Mouse (Mus musculus): ENCODE measurements around the gene Ndufab1. TPM values are rescaled to one million over a fixed set of nuclear protein-coding genes. Genes with fewer than 3 reads are reported as not detected.

Ndufab1 gene
- polyA plus RNA-seq (2015; fragmentation: Nextera tagmentation; extraction: Ambion mirVana), result 1,647 and 1,675 TPM in 2 replicates

DNA sequence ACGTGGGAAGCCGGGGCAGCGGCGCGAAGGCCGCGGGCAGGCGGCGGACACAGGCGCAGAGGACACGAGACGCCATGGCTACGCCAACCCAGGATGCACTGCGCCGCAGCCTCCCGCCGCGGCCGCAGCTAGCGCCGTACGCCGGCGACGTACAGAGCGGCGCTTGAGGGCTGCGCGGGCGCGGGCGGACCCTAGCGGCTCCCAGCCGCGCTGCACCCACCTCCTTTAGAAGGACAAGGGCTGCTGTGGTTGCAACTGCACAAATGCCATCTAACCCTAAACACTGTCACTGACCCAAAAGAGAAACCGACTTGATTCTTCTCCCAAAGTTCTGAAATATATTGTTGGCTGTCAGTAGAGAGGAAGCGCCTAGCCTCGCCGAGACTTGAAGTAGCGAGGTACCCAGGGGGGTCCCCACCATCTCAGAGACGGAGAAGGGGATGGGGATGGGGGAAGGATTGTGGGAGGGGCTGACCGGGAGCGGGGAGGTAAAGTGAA is at the start of gene Ndufab1:
Ndufab1 (minus strand) TSS at position 140 of the 498 bp plus-strand sequence.
- Histone ChIP-seq H3K4me2 (ENCODE audit: low read depth, low read length) (peak within 1 kb of the TSS; percentile 84), H3K27ac (ENCODE audit: low read length) (peak within 1 kb of the TSS; percentile 62), H3K36me3 (ENCODE audit: control insufficient read depth, insufficient read depth) (peaks cover 13% of the 10 kb centered on the region), H3K4me3 (ENCODE audit: low read length) (peak within 1 kb of the TSS; percentile 69), H3K27me3 (ENCODE audit: control insufficient read depth, insufficient read depth, low read length) (no peaks in the 10 kb centered on the region), H3K9me3 (replicated peaks; ENCODE audit: control insufficient read depth, low read length) (no peaks in the 10 kb centered on the region), H3K4me1 (ENCODE audit: control insufficient read depth, insufficient read depth, low read length) (peaks cover 11% of the 10 kb centered on the region), H3K9ac (ENCODE audit: low read length) (peak within 1 kb of the TSS; percentile 84)
- WGBS, result under 1% methylated on average over 32 of the region's 43 CpGs
- peak; percentile 99 for ATAC-seq (replicated peaks; ENCODE audit: extremely low read depth, insufficient read depth, low FRiP score)

DNA sequence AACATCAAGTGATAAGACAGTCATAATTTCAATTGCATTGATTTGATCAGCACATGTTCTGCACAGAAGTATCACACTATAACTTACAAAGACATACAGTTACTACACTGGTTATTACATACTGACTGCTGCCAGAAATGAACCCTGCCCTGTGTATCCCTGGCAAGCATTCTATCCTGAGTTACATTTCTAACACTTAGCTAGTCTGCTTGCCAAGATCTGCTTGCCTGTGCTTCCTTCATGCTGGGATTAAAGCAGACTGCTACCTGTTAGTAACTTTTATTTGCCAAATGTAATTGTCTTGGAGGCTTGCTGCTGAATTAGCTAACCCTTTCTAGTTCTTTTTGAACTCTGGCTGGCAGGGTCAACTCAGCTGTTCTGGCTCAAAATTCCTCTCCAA is 39.3 kb upstream of the Ndufab1 start:
- no peak overlapping the region for H3K4me3 ChIP-seq (ENCODE audit: low read length)
- H3K27ac ChIP-seq (ENCODE audit: low read length), result no peak overlapping the region
- H3K27me3 ChIP-seq (ENCODE audit: control insufficient read depth, insufficient read depth, low read length), result no peaks in the 10 kb centered on the region
- no peak overlapping the region for H3K9ac ChIP-seq (ENCODE audit: low read length)
- no peaks in the 10 kb centered on the region for H3K4me1 ChIP-seq (ENCODE audit: control insufficient read depth, insufficient read depth, low read length)
- no peak for ATAC-seq (replicated peaks; ENCODE audit: extremely low read depth, insufficient read depth, low FRiP score)
- no peaks in the 10 kb centered on the region for H3K9me3 ChIP-seq (replicated peaks; ENCODE audit: control insufficient read depth, low read length)
- H3K36me3 ChIP-seq (ENCODE audit: control insufficient read depth, insufficient read depth), result peaks cover 70% of the 10 kb centered on the region
- no peak overlapping the region for H3K4me2 ChIP-seq (ENCODE audit: low read depth, low read length)

DNA sequence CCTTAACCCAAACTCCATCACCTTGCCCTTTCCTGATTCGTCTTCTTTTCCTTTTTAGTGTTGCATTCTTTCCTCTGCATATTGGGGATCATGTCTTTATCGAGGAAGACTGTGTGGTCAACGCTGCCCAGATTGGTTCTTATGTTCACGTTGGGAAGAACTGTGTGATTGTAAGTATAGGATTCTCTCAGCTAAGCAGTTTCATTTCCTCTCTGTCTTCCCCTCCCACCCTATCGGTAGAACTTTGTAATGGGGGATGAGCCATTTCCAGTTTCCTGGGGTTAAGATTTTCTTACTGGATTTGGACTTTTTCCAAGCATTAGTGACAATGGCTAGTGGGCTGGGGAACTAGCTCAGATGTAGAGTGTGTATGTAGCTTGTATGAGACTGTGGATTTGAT is 36.5 kb upstream of the Ndufab1 start:
- ATAC-seq (replicated peaks; ENCODE audit: extremely low read depth, insufficient read depth, low FRiP score), result no peak

DNA sequence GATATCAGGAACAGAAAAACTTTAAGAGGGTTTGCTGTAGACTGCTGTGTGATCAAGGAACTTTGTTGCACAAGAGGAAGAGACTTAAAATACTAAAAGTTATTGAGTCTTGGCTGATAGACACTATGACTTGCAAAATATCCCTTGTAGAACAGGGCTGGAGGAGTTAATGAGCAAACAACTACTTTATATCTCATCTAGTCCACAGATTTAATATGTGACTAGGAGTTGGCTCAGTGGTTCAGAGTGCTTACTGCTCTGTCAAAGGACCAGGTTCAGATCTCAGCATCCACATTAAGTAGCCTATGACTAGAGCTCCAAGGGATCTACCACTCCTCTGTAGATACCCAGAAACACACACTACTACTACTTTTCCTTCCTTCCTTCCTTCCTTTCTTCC is 35.4 kb upstream of the Ndufab1 start:
- Histone ChIP-seq H3K9me3 (replicated peaks; ENCODE audit: control insufficient read depth, low read length) (no peaks in the 10 kb centered on the region), H3K4me3 (ENCODE audit: low read length) (no peak overlapping the region), H3K4me1 (ENCODE audit: control insufficient read depth, insufficient read depth, low read length) (peaks cover 8% of the 10 kb centered on the region), H3K27ac (ENCODE audit: low read length) (no peak overlapping the region), H3K27me3 (ENCODE audit: control insufficient read depth, insufficient read depth, low read length) (no peaks in the 10 kb centered on the region), H3K36me3 (ENCODE audit: control insufficient read depth, insufficient read depth) (peaks cover 50% of the 10 kb centered on the region), H3K9ac (ENCODE audit: low read length) (no peak overlapping the region), H3K4me2 (ENCODE audit: low read depth, low read length) (no peak overlapping the region)
- no peak for ATAC-seq (replicated peaks; ENCODE audit: extremely low read depth, insufficient read depth, low FRiP score)

More for the DNA sequence above, 36.5 kb upstream of the Ndufab1 start:
- 88% methylated on average over 5 of the region's 5 CpGs for WGBS
- H3K4me2 ChIP-seq (ENCODE audit: low read depth, low read length), result no peak overlapping the region
- no peak overlapping the region for H3K27ac ChIP-seq (ENCODE audit: low read length)
- H3K36me3 ChIP-seq (ENCODE audit: control insufficient read depth, insufficient read depth), result peaks cover 57% of the 10 kb centered on the region
- H3K4me1 ChIP-seq (ENCODE audit: control insufficient read depth, insufficient read depth, low read length), result peaks cover 6% of the 10 kb centered on the region
- H3K9ac ChIP-seq (ENCODE audit: low read length), result no peak overlapping the region
- no peak overlapping the region for H3K4me3 ChIP-seq (ENCODE audit: low read length)
- H3K9me3 ChIP-seq (replicated peaks; ENCODE audit: control insufficient read depth, low read length), result no peaks in the 10 kb centered on the region
- no peaks in the 10 kb centered on the region for H3K27me3 ChIP-seq (ENCODE audit: control insufficient read depth, insufficient read depth, low read length)

DNA sequence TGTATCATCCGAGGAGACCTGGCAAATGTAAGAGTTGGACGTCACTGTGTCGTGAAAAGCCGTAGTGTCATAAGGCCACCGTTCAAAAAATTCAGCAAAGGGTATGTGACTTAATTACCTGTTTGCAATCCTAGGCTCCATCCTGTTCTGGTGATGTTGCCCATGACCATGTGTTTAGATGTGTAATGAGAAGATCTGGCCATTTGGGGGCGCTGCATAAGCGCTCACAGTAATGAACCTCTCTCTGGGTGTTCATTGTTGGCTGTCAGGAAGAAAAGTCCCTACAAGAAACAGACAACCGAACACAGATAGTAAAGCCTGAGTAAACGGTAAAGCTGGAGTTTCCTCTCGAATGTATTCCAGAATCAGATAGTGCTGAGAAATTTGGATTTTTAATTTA is 33.4 kb upstream of the Ndufab1 start:
- Histone ChIP-seq H3K9ac (ENCODE audit: low read length) (no peak overlapping the region), H3K4me3 (ENCODE audit: low read length) (no peak overlapping the region), H3K36me3 (ENCODE audit: control insufficient read depth, insufficient read depth) (peaks cover 39% of the 10 kb centered on the region), H3K27ac (ENCODE audit: low read length) (no peak overlapping the region), H3K27me3 (ENCODE audit: control insufficient read depth, insufficient read depth, low read length) (no peaks in the 10 kb centered on the region), H3K4me1 (ENCODE audit: control insufficient read depth, insufficient read depth, low read length) (peaks cover 9% of the 10 kb centered on the region), H3K4me2 (ENCODE audit: low read depth, low read length) (no peak overlapping the region), H3K9me3 (replicated peaks; ENCODE audit: control insufficient read depth, low read length) (no peaks in the 10 kb centered on the region)
- no peak for ATAC-seq (replicated peaks; ENCODE audit: extremely low read depth, insufficient read depth, low FRiP score)
- 67% methylated on average over 10 of the region's 10 CpGs for WGBS

DNA sequence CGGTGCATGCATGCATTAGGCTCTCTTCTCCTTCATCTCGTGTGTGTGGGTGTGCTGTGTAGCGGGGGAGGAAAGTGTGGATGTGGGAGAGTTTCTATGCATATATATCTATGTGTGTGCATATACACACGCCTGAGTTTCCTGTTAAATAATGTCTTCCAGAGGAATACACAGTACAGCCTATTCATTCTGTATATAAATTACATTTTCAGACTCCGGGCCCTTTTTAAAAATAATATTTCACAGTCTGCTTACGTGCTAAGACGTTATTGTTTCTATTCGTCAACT is 31.6 kb upstream of the Ndufab1 start:
- Histone ChIP-seq H3K36me3 (ENCODE audit: control insufficient read depth, insufficient read depth) (peaks cover 23% of the 10 kb centered on the region), H3K4me3 (ENCODE audit: low read length) (peak overlapping the region; percentile 98), H3K9ac (ENCODE audit: low read length) (peak overlapping the region; percentile 92), H3K4me2 (ENCODE audit: low read depth, low read length) (peak overlapping the region; percentile 66), H3K4me1 (ENCODE audit: control insufficient read depth, insufficient read depth, low read length) (peaks cover 9% of the 10 kb centered on the region), H3K27me3 (ENCODE audit: control insufficient read depth, insufficient read depth, low read length) (no peaks in the 10 kb centered on the region), H3K27ac (ENCODE audit: low read length) (peak overlapping the region; percentile 81), H3K9me3 (replicated peaks; ENCODE audit: control insufficient read depth, low read length) (no peaks in the 10 kb centered on the region)
- ATAC-seq (replicated peaks; ENCODE audit: extremely low read depth, insufficient read depth, low FRiP score), result no peak
- 13% methylated on average over 8 of the region's 8 CpGs for WGBS

DNA sequence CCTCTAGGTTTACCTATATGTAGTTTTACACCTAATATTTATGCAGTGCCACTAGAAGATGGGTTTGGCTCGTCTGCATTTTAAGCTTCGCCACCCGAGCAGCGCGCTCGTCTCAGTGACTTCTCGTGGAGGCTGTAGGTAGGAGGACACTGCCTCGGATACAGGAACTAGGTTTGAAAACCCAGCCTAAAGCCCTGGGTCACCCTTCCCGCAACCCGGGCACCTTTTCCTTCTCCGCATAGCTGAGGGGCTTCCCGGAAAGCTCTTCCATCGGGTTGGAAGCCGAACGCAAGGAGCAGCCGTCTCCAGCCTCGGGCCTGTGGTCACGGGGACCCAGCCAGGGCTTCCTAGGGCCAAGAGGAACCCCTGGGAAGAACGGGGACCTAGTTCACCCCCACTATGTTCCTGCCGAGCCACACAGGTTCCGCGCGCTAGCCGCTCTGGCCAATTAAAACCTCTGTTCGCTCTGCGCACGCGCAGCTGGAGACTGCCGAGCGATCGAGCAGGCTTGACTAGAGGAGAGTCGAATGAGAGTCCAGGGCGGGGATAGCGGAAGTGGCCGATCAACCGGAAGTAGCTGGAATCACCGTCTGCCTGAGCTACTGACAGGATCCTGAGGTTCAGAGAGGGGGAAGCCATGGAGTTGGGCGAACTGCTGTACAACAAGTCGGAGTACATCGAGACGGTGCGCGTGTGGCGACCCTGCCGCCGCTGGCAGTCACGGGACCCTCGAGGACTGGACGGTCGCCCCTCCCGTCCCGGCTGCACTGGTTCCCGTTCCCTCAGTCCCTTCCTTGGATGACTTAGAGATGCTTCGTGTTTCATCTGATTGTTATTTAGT is 31.0 kb upstream of the Ndufab1 start, which contains the start of the genes Palb2 and Dctn5:
Palb2 (minus strand) TSS at position 489 of the 841 bp plus-strand sequence.
Dctn5 (plus strand) TSS at position 545 of the 841 bp plus-strand sequence.
- H3K36me3 ChIP-seq (ENCODE audit: control insufficient read depth, insufficient read depth), result peaks cover 23% of the 10 kb centered on the region
- no peaks in the 10 kb centered on the region for H3K27me3 ChIP-seq (ENCODE audit: control insufficient read depth, insufficient read depth, low read length)
- peak within 1 kb of the TSS; percentile 98 for H3K4me3 ChIP-seq (ENCODE audit: low read length)
- 0% methylated on average over 54 of the region's 54 CpGs for WGBS
- peak within 1 kb of the TSS; percentile 81 for H3K4me2 ChIP-seq (ENCODE audit: low read depth, low read length)
- H3K27ac ChIP-seq (ENCODE audit: low read length), result peak within 1 kb of the TSS; percentile 81
- H3K9ac ChIP-seq (ENCODE audit: low read length), result peak within 1 kb of the TSS; percentile 92
- H3K9me3 ChIP-seq (replicated peaks; ENCODE audit: control insufficient read depth, low read length), result no peaks in the 10 kb centered on the region
- peaks cover 9% of the 10 kb centered on the region for H3K4me1 ChIP-seq (ENCODE audit: control insufficient read depth, insufficient read depth, low read length)
- ATAC-seq (replicated peaks; ENCODE audit: extremely low read depth, insufficient read depth, low FRiP score), result peak; percentile 98

DNA sequence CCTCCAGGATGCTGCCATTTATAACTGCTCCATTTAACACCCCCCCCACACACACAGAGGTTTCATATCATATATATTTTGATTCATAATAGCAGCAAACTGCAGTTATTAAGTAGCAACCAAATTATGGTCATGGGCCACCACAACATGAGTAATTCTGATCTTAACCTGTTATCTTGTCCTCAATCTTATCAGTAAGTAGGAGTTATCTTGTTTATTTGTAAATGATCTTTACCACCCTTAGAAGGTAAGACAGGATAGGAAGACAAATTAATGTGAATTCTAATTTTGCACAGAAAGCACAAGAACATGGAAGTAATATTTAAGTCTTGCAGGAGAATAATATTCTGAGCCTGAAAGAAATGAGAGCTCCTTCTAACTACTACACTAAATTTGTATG is 30.1 kb upstream of the Ndufab1 start:
- H3K4me1 ChIP-seq (ENCODE audit: control insufficient read depth, insufficient read depth, low read length), result peaks cover 9% of the 10 kb centered on the region
- H3K4me2 ChIP-seq (ENCODE audit: low read depth, low read length), result peak overlapping the region; percentile 81
- H3K27ac ChIP-seq (ENCODE audit: low read length), result no peak overlapping the region
- H3K9ac ChIP-seq (ENCODE audit: low read length), result peak overlapping the region; percentile 87; the same call in 1 of the 2 replicates
- H3K36me3 ChIP-seq (ENCODE audit: control insufficient read depth, insufficient read depth), result peaks cover 23% of the 10 kb centered on the region
- ATAC-seq (replicated peaks; ENCODE audit: extremely low read depth, insufficient read depth, low FRiP score), result no peak
- H3K27me3 ChIP-seq (ENCODE audit: control insufficient read depth, insufficient read depth, low read length), result no peaks in the 10 kb centered on the region
- H3K9me3 ChIP-seq (replicated peaks; ENCODE audit: control insufficient read depth, low read length), result no peaks in the 10 kb centered on the region
- peak overlapping the region; percentile 98 for H3K4me3 ChIP-seq (ENCODE audit: low read length)

DNA sequence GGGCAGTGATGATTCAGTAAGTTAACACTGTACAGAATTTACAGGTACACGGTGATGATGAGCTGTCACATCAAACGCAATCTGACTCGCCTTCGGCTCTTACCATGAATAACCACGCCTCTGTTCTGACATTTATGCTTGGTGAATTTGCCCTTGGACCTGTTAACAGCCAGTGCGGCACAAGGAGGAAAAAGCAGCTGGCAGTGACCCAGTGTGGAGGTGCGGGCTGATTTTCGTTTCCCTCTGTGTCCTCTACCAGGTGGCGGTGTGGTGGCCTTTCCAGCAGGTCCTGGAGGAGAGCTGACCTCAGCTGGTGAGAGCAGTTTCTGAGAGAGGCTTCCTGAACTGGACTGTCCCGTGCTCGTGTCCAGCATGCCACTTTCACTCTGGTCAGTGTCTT is 25.3 kb upstream of the Ndufab1 start:
- H3K4me2 ChIP-seq (ENCODE audit: low read depth, low read length), result no peak overlapping the region
- H3K27ac ChIP-seq (ENCODE audit: low read length), result no peak overlapping the region

More for the DNA sequence above, 25.3 kb upstream of the Ndufab1 start:
- ATAC-seq (replicated peaks; ENCODE audit: extremely low read depth, insufficient read depth, low FRiP score), result no peak
- no peaks in the 10 kb centered on the region for H3K27me3 ChIP-seq (ENCODE audit: control insufficient read depth, insufficient read depth, low read length)
- H3K36me3 ChIP-seq (ENCODE audit: control insufficient read depth, insufficient read depth), result peaks cover 24% of the 10 kb centered on the region
- no peaks in the 10 kb centered on the region for H3K9me3 ChIP-seq (replicated peaks; ENCODE audit: control insufficient read depth, low read length)
- no peak overlapping the region for H3K9ac ChIP-seq (ENCODE audit: low read length)
- whole genome bisulfite sequencing, result 91% methylated on average over 11 of the region's 11 CpGs
- no peaks in the 10 kb centered on the region; the same call in 1 of the 2 replicates for H3K4me1 ChIP-seq (ENCODE audit: control insufficient read depth, insufficient read depth, low read length)
- H3K4me3 ChIP-seq (ENCODE audit: low read length), result no peak overlapping the region

Measured in heart, embryonic 16.5 days (tissue).